Mouse (Mus musculus) adrenal gland (tissue): Measurements from ENCODE around the gene Fam102b.

Experiments used
- intact Hi-C: fragments of 180-260 bp; cut with DNase I; formaldehyde crosslinking; loops from one replicate; pipeline ENCODE4 v1.15.1; 2025

The Fam102b gene

DNA sequence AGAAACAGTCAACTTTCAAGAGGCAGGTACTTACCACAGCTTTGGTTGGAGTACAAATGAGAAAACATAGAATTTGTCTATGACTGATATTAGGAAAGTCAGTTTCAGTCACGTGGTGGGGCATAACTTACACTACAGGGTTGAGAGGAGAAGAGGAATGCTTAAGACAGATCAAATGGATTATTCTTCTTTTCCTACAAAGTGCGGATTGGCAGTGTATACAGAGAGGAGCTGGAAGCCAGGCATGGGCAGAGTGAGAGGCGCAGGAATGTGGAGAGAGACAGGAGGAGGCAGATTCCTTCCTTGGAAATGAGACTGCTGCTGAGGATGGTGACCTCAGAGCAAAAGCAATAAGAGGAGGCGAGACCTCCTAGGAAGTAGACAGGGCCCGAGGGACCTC is 9.1 kb downstream of the Fam102b start:
- intact Hi-C loops = no loop called here

DNA sequence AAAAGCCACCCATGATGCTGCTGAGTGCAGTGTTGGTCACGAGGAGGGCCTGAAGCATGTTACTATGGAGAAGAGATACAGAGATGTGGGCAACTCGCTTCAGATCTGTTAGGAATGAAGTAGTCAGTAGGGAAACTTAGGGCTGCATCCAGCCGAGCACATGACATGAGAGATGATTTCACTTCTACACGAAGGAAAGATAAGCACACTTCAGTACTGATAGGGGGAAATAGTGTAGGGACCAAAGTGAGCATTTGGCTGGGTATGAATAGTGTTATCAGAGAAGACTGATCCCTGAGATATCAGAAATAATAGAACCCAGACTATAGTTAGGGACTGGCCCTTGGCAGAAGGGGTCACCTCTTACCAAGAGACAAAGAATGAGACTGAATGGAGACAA is 14.8 kb downstream of the Fam102b start:
- intact Hi-C loops = no loop called here

DNA sequence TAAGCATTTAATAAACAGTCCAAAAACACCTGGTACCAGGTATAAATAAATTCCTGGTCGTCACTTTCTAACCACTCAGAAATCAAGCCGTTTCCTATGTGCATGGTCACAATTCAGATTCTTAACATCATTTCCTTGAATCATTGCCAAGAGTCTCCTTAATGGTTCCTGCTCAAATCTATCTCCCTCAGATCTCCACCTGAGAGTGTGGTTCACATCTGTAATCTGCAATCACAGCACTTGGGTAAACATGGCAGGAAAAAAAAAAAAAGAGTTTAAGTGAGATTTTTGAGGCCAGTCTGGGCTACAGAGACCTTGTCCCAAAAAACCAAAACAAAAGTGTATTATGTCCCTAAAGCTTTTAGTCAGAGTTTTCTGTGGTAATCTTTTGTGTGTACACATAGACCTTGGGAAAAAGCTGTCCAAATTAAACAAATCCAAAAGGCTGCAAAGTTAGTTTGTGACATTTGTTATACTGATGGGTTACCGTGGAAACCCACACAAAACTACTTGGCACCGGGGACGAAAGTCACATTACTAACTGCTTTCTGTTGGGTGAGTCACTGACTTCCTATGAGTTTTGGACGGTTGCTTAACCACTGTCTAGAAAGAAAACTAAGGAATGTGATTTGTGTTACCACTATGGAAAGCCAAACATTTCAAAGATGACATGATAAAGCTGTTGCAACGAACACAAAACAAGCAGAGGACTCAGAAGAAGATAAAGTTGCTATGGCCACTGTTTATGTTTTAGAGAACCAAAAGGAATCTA is 16.7 kb downstream of the Fam102b start:
- intact Hi-C loops = no loop called here

DNA sequence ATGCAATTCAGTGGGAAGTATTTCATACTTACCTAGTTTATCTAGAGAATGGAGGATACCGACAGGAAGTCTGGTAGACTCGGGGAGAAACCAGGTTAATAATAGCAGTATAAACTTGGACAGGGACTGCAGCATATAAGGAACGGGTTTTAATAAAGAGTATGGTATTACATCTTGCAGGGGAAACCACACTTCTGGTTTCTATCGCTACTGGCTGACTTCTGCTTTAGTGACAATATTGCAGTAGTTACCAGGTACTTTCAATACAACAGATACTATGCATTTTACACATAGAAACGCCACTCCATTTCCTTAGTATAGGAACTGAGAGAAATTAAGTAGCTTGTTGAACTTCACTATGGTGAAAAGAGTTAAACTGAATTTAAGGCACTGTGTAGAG is 19.2 kb downstream of the Fam102b start:
- intact Hi-C loops = no loop called here

DNA sequence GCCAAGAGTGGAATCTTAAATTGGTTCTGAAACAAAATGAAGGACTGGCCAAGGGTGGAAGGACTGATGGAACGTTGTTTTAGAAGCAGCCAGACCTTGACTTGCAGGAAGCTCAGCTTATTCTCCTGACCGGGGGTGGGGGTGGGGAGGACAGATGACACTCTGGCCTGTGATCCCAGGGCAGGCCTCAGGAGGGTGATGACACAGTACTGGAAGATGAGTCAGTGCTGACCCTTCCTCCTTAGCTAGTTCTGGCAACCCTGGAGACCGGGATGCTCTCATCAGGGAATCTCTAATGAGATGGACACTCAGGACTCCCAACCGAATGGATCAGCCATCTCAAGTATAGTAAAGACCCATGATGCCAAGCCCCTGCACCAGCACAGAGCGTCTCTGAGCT is 21.6 kb downstream of the Fam102b start:
- intact Hi-C loops = no loop called here

DNA sequence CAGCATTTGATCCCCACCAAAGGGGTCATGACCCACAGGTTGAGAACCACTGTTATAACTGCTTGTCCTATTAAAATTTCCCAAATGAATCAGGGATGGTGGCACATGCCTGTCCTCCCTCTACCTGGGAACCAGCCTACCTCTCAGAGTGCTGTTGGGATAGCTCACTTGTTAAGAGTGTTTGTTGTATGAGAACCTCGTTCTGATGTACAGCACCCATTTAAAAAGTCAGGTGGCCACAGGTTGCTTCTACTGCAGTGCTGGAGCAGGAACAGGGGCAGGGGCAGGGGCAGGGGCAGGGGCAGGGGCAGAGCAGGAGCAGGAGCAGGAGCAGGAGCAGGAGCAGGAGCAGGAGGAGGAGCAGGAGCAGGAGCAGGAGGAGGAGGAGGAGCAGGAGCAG is 28.2 kb downstream of the Fam102b start:
- intact Hi-C loops = no loop called here

DNA sequence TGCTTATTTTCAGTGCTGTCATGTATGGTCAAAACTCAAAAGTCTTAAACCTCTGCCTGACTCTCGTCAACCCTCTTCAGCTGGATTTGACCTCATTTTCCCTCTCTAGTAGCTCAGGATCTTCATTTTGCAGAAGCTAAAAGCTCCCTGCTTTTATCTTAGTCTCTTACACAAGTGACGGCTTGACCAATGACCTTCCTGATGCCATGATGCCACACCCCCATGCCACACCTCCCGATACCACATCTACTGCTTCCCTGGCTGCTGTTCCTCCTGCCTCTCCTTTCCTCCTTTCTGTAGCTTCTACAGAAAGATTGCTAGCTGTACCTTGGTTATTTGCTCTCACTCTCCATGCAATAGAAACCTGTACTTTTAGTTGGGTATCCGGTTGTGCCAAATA is 29.6 kb downstream of the Fam102b start:
- intact Hi-C loops = no loop called here

DNA sequence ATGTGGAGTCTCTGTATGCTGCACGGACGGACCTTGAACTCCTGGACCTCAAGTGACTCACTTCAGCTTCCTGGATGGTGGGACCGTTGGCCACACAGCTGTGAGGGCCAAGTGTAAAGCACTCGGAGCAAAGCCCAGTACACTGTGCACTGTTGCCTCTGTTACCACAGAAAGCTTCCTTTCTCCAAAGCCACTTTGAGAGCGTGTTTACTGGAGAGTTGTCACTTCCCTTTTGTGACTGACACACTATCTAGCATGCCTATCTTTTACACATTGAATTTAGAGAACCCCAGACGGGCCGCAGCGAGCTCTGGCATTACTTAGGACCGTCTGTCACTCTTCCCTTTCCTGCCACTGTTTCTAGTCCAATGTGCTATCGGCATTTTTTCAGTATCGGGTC is 30.1 kb downstream of the Fam102b start:
- intact Hi-C loops = no loop called here

DNA sequence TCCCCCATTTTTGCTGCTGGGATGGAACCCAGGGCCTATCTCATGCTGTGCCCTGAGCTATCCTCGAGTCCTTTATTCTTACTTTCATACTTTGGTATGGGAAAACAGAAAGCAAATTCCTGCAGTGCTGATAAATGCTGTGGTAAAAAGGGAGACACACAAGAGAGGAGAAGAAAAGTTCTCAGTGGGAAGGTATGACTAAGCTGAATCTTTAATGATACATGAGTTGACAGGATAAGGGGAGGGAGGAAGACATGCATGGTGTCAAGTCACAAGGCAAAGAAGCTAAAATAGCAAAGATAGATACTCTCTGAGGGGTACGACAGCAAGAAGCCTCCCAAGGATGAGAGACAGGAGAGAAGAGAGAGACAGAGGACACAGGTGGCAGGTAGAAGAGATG is 32.0 kb downstream of the Fam102b start:
- intact Hi-C loops = no loop called here

DNA sequence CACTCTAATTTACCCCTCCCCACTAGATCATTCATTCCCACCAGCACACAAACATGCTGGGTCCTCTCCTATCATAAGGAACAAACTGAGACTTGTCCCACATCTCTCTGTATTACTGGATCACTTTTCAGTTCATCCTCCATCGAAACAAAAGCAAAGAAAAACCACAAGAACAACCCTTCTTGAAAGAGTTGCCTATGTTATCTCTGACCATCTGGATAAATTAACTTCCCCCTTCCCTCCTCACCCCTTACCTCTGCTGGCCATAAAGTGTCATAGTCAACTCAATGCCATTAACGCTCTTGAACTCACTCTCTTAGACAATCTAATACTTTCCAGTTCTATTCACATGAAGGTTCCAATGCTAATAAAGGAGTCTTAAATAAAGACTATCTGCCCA is 32.9 kb downstream of the Fam102b start:
- intact Hi-C loops = no loop called here

DNA sequence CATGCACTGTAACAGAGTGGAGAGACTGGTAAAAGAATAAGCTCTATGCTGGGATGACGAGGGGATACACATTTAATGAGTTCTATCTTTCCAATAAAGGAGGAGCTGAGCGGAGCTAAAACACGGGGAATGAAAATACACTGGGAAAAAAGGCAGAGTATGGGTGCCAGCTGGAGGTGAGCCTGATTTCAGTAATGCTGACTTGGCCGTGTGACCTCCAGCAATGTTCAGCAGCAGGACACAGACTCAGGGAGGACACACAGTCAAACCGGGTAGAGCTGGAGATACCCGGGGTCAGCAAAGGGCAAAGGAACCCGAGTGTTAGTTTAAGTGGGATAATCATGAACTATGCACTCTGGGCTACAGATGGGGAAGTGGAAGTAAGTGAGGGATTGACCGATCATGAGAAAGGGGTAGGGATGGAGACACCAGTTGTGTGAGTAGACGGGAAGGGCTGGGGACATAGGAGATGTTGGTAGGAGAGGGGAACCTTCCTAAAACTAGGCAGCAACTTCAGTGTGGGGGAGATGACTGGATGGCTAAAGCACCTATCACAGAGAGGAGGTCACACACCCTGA is 37.3 kb downstream of the Fam102b start:
- intact Hi-C loops = no loop called here

DNA sequence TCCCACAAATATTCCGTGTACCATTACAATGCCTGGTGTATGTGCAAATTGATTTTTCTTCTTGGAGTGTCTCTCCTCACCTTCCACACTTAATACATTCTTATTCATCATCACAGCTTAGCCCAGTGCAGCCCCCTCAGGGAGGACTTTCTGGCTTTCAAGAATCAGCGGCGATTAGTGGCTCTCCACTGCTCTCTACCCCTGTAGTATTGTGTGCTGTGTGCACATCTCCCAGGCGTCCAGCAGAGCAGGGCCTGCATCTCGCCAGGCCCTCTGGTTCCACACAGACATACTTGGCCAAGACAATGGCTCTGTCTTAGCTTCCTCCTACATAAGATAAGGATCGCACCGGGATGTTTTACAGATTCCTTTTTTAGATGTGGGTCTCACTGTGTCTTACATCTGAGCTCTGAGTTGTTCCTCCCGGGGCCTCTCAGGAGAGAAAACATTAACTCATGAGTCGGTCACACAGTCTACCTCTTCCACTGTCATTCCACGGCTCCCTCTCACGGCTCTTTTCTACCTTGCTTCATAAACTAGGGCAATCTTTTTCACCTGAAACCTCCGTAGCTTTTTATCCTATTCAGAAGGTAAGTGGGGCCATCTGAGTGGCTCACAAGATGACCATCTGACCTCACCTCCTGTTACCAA is 40.3 kb downstream of the Fam102b start:
- intact Hi-C loops = no loop called here

DNA sequence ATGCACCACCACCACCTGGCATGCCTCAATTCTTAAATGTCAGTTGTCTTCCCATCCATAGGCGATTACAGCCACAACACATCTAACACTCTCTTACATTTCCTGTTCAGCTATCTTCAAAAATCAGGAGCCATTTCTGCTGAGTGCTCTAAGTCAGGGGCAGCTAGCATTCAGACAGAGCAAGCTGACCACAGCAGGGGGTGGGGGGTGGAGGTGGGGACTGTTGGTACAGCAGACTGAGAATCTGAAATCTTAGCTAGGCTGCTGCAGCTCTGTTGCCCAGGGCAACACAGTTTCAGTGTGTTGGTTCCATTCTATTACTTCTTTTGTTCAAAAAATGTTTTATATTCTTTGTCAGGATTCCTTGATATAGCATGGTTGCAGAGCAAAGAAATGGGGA is 40.9 kb downstream of the Fam102b start:
- intact Hi-C loops = no loop called here

DNA sequence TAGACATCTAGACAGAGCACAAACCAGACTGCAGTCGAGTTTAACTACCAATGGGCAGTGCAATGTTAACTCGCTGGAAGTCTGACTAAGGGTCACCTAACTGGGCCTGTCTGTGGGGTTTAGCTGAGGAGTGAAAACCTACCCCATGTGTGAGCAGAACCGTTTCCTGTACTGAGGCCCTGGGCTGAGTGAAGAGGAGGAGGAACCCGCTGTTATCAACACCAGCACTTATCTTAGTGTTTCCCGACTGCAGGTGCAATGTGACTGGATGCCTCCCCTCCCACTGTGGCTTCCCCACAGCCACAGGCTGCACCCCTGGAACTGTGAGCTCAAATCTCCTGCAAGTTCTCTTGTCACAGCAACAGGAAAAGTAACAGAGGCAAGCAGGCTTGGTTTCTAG is 43.4 kb downstream of the Fam102b start:
- intact Hi-C loops = no loop called here

DNA sequence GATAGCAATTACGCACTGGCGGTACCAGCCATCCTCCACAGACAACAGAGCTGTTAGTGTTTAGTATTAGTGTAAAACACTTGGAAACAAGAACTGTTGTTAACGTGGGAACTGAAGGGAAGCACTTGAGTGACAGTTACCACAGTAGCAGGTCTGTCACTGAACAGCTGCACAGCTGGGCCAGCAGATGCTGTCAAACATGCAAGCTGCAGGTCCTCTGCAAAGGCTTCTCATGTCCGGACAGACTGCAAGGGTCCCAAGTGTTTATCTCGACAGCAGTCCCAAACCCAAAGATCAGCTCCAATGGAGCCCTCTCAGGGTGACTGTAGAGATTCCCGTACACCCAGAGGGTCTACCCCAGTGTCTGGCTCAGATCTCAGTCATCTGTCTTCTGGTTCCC is 45.5 kb downstream of the Fam102b start:
- intact Hi-C loops = no loop called here

DNA sequence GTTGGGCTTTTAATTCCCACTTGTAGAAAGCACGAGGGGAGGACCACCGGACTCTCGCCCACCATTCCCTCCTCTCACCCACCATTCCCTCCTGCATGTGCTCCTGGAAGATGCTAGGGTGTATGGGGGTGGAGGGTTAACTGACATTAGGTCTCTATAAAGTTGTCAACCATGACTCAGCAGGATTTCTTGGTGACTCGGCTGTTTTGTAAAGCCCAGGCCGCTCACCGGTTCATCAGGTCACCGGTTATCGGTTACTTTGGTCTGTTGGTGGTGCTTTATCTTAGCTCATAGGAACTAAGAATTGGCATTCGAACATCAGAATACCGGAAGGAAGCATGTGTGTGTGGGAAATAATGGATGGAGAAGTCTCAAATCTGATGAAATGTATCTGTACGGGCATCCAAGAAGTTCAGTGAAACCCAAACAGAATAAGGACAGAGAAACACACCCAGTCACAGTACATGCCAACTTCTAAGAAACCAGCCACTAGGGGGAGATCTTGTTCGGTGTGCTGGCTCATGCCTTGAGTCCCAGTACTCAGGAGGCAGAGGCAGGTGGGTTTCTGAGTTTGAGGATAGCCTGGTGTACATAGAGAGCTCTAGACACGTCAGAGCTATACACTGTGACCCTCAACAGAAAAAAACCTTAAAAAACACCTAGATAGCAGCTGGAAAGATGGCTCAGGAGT is 49.9 kb downstream of the Fam102b start:
- intact Hi-C loops = loop anchor here (5.0 kb wide), 1 partner anchor 85 kb away; no protein-coding TSS in a partner anchor

DNA sequence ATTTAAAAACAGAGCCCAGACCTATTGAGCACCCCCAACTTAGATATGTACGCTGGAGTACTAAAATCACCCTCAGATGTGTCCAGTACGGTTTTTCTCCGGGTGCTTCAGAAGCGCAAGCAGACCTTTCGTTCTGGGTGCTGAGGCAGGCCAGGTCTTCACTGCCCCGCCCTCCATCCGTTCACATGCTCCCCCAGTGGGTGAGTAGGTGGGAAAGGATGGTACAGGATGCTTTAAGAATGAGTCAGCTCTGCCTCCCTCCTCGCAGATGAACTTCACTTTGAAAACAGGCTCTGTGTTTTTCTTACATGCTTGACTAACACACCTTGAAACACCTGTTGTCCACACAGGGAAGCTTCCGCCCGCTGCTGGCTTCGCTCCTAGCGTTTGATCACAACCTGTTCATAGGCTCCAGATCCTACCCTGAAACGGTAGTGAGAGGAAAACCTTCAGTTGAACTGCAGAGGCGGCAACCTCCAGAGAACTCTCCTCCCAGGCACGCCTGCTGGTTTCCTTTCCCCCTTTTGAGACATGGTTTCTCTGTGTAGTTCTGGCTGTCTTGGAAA is 52.4 kb downstream of the Fam102b start:
- intact Hi-C loops = loop anchor here (5.0 kb wide), 1 partner anchor 87 kb away; no protein-coding TSS in a partner anchor

DNA sequence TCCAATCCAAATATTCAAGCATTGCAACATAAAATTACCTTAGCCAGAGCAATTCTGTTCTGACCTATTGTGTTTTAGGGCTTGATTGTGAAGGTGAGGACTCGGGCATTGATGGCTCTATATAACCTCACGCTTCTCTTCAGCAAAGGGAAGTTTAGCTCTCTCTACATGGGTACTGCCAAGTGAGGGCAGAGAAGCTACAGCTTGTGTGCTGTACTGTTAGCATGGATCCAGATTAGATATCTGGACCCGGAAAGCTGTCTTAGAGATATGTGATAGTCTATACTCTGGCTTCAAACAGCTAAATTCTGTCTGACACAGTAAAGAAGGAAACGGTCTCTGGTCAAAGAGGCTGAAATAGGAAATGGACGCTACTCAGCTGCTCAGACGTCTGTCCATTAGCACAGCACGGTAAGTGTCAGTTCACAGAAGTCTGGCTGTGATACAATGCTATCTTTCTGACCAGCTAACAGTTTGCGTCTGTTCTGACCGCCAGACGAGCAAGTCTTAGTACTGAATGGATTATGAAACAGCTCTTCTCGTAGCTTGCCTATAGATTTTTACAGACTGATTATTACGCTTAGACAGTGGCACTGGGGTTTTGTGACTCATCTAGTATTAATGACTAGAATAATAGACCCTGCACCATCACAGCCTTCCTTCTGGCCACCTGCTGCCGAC is 53.3 kb downstream of the Fam102b start:
- intact Hi-C loops = no loop called here

DNA sequence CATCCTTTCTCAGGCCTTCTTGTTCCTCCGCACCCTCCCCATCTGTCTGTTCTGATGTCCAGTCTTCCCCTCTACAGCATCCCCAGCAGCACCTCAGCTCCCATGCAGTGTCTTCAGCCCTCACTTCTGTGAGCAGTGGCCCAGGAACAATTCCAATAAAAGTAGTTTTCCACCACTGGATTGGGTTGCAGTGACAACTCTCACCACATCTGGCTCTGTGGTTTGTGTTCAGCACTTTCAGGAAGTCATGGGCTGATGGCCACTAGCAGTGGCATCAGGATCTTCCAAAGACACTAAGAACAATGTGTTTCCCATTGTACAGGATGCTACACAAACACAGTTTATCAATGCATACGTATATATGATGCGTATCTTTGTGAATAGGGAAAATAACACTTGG is 61.4 kb downstream of the Fam102b start:
- intact Hi-C loops = no loop called here

DNA sequence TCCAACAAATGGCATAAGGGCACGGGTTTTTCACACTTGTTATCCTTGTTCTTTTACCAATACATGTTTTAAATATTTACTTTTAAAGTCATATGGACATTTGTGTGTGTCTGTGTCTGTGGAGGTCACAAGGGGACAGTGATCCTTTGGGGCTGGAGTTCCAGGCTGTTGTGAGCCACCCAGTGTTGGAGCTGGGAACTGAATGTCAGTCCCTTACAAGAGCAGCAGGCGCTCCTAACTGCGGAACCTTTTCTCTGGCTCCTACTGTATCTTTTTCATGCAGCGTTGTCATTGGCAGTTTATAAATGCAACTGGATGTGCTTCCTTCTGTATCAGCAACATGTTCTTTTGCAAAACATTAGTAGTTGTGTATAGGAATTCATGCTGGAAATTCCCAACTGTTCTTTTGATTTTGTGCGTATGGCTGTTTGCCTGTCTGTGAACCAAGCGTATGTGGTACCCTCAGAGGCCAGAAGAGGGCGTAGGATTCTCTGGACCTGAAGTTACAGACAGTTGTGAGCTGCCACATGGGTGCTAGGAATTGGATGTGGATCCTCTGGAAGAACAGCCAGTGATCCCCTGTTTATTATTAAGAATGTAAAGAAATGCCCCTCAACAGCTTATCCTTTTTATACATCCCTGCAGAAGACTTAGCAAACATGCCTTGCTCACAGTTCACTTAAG is 62.9 kb downstream of the Fam102b start:
- intact Hi-C loops = no loop called here

DNA sequence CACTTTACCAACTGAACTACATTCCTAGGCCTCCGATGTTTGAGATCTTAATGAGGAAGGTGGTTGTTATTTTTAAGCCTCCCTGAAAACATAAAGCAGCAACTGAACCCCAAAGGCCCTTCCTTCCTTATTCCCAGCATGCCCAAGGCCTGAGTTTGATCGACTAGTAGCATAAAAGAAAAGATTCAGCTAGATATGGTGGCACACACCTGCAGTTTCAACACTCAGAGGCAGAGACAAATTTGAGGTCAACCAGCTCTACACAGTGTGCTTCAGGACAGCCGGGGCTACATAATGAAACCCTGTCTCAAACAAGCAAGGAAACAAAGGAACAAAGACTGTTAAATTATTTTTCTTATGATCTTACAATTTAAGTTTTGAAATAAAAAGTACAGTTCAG is 63.6 kb downstream of the Fam102b start:
- intact Hi-C loops = no loop called here
